Mouse (Mus musculus): ENCODE measurements around the gene Atp8b5.

The Atp8b5 gene

GRCm38 (mm10) chr4:43420305-43420704 lies 153.3 kb downstream of the Atp8b5 start:
- TF ChIP-seq POU5F1 (IDR thresholded peaks at IDR 0.05; ENCODE audit: borderline replicate concordance, low read length): no peak
- peak; percentile 88 for TF ChIP-seq CTCF (conservative IDR thresholded peaks at IDR 0.05; ENCODE audit: low read length)
- Histone ChIP-seq H3K4me3 (replicated peaks; ENCODE audit: low read length) (no peak overlapping the region), H3K36me3 (ENCODE audit: insufficient read depth, low read length) (peaks cover 53% of the 10 kb centered on the region), H3K27me3 (ENCODE audit: insufficient read depth, low read length) (peaks cover 57% of the 10 kb centered on the region), H3K4me1 (replicated peaks; ENCODE audit: low read depth, low read length) (peaks cover 74% of the 10 kb centered on the region), H3K9me3 (ENCODE audit: low read length) (no peaks in the 10 kb centered on the region)

DNA sequence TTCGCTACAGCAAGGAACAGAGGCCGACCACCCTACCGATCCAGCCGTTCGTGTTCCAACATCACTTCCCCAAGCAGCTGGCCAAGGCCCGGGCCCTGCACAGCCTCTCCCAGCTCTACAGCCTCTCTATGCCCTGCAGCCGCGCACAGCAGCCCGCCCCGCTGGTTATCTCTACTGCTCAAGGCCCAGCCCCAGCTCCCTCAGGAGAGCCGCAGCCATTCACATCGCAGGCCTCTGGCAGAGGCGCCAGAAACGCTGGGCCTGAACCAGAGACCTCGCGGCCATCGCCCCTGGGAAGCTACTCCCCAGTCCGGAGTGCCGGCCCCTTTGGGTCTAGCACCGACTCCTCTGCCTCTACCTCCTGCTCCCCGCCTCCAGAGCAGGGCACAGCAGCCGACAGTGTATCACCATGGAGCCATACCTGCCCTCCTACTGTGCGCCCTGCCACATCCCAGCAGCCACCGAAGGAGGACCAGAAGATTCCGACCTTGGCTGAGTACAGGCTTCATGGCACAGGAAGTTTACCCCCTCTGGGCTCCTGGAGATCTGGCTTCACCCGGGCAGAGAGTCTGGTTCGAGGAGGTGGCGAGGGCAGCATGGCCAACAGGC lies 154.8 kb downstream of the Atp8b5 start:
- Histone ChIP-seq H3K4me1 (replicated peaks; ENCODE audit: low read depth, low read length) (peaks cover 74% of the 10 kb centered on the region), H3K27me3 (ENCODE audit: insufficient read depth, low read length) (peaks cover 59% of the 10 kb centered on the region)

More for the DNA sequence above, 154.8 kb downstream of the Atp8b5 start:
- Histone ChIP-seq H3K9me3 (ENCODE audit: low read length) (no peaks in the 10 kb centered on the region), H3K36me3 (ENCODE audit: insufficient read depth, low read length) (peaks cover 47% of the 10 kb centered on the region), H3K4me3 (replicated peaks; ENCODE audit: low read length) (peak overlapping the region; percentile 65)
- TF ChIP-seq CTCF (conservative IDR thresholded peaks at IDR 0.05; ENCODE audit: low read length) (no peak), POU5F1 (IDR thresholded peaks at IDR 0.05; ENCODE audit: borderline replicate concordance, low read length) (no peak), NANOG (IDR thresholded peaks at IDR 0.05; ENCODE audit: borderline replicate concordance, low read length) (no peak)

Measured in E14TG2a.4 (cell line).